Mouse (Mus musculus) CD4-positive, CD25-positive, alpha-beta regulatory T cell, adult 4 months (primary cell): Measurements from ENCODE around the gene Xpo4. TPM values are rescaled to one million over a fixed set of nuclear protein-coding genes. Genes with fewer than 3 reads are reported as not detected.
A peak's percentile ranks its signal among the peaks of the same experiment; 100 is the strongest.

Experiments
- ATAC-seq: one replicate; pipeline ENCODE4 v1.8.0; 2017
- polyA plus RNA-seq, 2 experiments: library from polyadenylated mRNA; unstranded; fragments of 100-300 nt; shearing (Covaris generic); gene quantifications; one replicate each; pipeline ENCODE4 v1.2.1; 2017

The Xpo4 gene
- polyA plus RNA-seq, 2 experiments from 2014 or later: 26.9 to 29.6 TPM

DNA sequence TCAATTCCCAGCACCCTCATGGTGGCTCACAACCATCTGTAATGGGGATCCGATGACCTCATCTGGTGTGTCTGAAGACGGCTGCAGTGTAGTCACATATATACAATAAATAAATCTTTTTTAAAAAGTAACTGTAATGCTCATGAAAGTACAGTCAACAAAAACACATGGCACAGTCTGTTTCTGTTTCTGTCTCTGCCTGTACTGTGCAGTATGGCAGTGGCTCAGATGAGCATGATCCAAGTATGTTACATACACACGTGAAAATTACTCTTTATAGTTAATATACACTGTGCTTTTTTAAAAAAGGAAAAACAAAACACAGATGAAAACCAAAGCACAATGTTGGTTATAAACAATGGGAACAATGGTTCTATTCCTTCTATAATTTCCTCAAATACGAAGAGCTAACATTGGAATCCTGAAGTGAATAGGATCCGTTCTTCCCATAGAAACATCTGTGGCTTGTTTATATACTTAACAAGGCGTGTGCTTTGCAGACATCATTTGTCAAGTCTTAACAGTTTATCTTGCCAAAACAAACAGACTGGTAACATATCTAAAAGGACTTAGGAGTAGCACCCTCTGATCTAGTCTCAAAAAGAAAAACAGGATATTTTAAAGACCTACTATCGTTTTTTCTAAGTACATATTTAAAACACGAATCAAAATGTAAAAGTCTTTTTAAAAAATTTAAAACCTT lies 58.4 kb downstream of the Xpo4 start:
- ATAC-seq: no peak

DNA sequence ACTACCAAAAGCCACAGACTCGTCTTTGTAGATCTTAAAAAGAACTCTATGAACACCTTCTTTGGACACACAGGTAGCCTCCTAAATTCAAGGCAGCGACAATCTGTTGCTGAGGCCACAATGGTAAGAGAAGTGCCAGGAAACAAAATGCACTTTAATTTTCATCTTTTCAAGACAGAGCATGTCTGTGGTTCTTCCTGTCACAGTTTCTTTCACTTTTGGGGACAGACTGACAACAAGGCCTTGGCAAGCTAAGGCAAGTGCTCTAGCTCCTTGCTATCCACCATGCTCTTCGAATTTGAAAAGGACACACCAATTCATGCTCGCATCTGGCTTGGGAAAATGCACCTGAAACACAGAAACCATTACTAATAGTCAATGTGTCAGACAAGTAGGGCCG lies 72.0 kb downstream of the Xpo4 start:
- ATAC-seq: peak; percentile 81

DNA sequence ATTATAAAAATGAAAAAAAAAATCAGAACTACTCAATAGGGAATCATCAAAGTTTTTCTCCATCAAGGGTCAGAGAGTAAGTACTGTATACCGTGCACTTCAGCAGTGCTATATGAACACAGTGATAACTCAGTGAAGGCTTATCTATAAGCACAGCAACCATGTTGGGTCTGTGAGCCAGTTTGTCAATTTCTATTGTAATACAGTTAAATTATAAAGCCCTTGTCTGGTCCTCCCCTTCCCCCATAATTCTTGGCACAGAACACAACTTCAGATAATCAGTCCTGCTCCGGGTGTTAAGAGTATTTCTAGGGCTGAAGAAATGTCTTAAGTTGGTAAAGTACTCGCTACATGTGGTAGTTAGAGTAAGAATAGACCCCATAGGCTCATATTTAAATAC lies 73.4 kb downstream of the Xpo4 start:
- no peak for ATAC-seq

DNA sequence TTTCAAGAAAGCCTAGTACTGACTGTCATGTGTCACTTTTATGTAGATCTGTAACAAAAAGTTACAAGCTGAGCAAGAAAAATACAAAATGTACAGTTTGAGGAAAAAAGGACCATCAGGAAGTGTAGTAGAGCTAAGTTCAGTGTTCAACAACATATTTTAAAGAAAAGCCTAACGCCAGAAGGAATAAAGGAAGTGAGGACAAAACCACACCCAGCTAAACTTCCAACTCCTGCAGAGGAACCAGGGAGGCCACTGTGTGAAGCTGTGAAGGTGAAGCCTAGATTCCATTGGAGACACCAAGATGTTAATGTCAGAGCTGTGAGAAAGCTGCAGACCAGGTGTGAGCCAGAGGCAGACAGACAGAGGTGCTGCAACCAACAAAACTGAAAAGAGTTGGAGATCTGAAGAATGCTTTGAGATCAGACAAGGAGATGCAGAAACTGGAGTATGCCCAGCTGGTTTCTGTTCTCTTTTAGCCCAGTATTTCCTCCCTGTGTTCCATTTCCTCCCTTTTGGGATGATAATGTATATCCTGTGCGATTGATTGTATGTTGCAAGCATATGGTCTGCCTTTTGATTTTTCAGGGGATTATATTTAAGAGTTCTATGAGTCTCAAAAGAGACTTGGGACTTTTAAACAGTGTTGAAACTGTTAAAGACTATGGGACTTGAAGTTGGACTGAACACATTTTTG lies 88.7 kb downstream of the Xpo4 start:
- ATAC-seq: no peak

DNA sequence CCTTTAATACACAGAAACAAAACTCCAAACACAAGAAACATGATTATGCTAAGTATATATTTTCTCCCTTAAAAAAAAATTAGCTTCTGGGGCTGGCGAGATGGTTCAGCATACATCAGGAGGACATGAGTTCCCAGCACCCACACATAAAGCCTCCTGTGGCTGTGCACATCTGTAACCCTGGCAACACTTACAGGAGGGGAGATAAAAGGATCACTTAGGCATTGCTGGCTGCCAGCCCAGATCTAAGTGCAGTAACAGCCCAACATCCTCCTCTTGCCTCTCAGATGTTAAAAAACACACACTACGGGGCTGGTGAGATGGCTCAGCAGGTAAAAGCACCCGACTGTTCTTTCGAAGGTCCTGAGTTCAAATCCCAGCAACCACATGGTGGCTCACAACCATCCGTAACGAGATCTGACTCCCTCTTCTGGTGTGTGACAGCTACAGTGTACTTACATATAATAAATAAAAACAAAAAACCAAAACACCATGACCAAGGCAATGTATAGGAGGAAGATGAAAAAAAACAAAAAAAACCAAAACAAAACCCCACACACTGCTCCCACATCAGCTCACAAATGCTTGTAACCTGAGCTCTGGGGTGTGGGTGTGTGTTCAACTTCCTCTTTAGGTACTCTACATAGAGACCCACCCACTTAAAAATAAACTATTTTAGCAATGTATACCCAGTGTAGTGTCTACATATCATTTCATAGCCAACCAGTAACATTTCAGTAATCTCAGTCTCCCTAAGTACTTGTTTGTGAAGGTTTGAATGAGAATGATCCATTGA lies 90.2 kb downstream of the Xpo4 start:
- no peak for ATAC-seq

DNA sequence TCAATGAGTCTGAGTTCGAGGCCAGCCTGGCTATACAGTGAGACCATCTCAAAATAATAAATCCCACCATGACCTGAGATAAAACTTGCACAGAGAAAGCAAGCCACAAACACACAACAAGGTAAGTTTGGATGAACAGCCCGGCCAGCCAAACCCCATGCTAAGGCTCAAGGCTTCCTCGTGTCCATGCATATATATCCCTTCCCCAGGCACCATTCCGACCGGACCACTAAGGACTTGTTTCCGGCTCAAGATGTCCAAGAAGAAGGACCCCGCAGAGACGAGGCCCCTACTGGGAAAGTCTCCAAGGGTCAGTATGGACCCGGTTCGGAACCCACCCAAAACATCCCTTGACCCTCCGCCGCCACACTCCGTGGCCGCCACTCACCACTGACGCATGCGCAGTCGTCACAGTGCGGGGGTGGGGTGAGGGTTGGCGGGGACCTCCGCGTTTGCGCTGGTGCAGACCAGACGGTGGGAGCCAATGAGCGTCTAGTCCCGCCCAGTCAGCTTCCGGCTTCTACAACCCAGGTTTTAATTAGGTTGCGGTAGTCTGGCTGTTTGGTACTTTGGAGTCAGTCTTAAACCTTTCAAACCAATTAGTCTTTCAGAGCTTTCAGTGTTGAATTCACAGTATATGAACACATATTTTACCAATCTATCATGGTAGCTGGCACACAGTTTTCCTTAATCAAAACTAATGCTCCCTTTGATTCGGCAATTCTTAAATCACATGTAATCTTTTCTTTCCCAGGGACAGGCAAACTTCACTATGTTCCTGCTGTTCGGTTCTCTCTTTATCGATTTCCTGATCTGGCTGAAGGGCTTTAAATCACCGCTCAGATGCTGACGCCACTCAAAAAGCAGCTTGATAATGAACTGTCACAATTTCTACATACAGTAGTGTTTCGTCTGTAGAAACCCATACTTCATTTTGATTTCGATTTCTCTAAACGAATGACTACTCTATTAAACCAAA lies 93.8 kb downstream of the Xpo4 start, which contains the start of gene Eef1akmt1:
Eef1akmt1 (minus strand) TSS at position 458 of the 979 bp plus-strand sequence.
- peak; percentile 99 for ATAC-seq

DNA sequence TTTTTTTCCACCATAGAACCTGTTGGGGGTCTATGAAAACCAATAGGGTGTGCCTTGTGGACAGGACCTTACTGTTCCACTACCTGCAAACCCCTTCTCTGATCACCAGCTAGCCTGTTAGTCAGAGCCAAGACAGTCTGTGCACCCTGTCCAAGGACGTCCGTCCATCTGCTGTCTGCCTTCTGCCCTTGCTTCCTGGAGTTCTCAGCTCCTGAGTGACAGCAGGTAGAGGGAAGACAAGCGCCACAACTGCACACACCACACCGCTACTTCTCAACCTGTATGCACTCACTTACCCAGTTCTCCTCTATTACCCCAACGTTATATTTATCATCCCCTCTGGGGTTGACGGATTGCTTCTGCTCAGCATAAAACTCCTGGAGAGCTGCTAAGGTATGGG lies 99.6 kb downstream of the Xpo4 start:
- no peak for ATAC-seq

DNA sequence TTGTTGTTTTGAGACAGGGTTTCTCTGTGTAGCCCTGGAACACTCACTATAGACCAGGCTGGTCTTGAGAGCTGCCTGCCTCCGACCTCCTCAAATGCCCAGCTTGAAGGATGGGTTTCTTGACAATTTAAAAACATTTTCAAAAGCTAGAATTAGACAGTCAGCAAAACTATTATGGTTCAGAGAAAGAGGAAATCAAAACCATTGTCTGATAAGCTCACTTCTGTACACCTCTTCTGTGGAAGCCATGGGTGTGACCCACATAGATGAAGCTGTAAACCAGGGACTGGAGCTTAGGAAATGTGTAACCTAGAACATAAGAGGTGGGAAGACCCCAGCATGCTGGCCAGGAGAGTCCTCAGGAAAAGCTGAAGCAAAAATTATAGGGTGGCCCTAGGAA lies 108.3 kb downstream of the Xpo4 start:
- ATAC-seq: no peak

DNA sequence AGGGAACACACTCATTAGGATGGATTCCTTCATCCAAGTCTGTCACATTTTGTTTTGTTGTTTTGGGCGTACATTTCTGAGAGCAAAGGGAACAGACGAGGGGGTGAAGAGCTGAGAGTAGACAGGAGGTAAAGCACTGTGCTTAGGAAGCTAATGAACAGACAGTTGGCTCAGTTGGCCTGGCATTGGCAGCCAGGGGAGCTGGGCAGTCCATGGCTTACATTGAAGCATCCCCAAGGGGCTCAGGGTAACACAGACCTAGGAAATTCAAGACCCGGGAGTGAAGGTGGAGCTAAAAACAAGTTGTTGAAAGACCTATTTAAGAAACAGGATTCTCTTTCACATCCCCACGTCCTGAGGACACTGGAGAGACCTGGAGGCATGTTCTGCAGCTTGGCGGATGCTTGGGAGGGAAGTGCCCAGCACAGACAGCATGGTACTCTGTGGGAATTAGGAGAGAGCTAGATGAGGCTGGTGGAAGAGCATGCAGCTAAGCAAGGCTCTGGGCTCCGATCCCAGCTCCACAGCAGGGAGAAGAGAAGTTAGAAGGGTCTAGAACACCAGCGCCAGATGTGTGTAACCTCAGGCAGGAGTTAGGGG lies 109.7 kb downstream of the Xpo4 start:
- ATAC-seq: no peak

DNA sequence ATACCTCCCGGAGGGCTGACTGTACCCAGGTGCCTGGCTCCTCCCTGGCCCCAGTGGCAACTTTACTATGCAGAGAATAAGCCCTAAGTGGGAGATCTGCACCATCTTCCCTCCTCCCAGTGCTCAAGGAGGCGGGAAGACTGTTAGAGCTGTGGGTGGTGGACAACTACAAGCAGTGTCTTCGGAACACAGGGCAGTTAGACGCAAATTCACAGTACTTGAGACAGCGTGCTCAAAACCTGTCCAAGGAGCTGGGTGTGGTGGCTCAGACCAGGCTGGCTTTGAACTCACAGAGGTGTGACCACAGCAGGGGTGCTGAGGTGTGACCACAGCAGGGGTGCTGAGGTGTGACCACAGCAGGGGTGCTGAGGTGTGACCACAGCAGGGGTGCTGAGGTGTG lies 110.8 kb downstream of the Xpo4 start:
- ATAC-seq: no peak

DNA sequence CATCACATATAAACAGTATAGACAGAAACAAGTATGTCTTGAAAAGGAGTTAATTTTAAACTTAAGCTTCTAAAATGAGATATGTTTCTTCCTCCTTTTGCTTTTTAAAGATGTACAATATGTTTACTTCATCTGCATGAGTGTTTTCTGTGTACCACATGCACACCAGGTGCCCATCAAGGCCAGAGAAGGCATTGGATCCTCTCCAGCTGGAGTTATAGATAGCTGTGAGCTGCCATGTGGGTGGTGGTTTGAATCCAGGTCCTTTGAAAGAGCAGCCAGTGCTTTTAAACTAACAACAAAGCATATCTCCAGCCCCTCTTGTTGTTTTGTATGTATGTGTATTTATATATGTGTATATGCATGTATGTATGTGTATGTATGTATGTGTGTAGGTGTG lies 112.3 kb downstream of the Xpo4 start:
- no peak for ATAC-seq

DNA sequence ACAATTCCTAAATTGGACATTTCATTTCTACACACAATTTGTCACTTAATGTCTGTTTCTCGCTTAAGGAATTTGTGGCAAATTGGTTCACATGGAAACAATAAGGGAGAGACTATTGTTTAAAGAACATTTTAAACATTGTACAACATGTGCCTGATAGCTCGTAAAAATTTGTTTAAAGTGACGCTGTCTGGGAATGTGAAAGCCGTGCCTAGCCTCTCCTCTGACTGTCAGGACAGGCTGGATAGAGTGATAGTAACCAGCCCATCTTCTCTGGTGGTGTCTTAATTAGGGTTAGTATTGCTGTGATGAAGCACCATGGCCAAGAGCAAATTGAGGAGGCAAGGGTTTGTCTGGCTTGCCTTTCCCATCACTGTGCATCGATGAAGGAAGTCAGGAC lies 118.2 kb downstream of the Xpo4 start:
- ATAC-seq: no peak

DNA sequence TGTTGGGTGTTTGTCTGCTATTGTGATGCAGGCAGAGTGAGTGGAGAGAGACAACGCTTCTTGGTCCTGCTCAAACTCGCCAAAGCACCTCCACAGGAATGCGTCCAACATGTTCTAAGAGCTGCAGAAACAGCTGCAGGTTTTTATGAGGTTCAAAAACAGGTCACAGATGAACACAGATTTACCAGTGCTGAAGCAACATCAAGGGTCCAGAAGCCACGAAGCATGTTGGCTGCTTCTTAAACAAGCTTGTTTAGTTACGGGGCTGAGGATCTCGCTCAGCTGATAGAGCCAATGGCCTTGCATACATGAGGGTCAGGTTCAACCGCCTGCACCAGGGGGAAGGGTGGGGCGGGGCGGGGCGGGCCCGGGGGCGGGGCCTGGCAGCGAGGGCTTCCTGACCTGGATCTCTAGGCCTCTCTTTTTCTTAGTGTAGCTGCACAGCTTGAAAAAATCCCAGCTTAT lies 118.6 kb downstream of the Xpo4 start:
- no peak for ATAC-seq

DNA sequence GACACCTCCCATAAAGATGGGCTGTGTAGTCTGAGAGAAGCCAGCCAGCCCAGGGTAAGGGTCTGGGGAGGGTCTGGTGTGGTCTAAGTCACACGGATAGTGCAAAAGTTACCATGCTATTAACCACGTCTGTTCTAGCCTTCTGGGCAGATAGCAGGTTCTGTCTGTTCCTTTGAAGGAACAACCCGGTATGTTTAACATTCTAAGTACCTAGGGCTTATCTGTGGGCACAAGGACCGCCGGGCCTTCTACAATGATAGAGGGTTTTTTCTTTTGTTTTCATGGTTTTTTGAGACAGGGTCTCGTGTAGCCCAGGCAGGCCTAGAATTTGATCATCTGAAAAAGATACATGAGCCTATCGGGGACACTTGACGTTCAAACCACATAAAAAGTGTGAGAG lies 119.1 kb downstream of the Xpo4 start:
- ATAC-seq: no peak

DNA sequence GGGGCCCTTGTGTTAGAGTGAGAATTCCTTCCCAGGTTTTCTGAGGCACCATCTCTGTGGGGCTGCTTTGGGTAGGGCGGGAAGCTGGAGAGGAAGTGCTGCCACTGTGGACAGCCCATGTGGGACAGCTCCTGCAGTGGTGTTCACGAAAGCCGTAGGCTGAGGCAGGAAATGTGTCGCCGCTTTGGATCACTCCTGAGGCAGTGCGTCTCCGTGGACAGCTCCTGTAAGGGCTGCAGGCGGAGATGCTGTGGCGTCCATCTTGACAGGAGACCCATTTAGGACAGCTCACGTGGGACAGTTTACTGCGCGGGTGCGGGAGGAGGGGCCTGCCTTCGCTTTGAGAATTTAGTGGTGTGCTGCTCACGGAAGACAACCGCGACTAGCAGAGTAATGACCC lies 119.7 kb downstream of the Xpo4 start:
- ATAC-seq: no peak

DNA sequence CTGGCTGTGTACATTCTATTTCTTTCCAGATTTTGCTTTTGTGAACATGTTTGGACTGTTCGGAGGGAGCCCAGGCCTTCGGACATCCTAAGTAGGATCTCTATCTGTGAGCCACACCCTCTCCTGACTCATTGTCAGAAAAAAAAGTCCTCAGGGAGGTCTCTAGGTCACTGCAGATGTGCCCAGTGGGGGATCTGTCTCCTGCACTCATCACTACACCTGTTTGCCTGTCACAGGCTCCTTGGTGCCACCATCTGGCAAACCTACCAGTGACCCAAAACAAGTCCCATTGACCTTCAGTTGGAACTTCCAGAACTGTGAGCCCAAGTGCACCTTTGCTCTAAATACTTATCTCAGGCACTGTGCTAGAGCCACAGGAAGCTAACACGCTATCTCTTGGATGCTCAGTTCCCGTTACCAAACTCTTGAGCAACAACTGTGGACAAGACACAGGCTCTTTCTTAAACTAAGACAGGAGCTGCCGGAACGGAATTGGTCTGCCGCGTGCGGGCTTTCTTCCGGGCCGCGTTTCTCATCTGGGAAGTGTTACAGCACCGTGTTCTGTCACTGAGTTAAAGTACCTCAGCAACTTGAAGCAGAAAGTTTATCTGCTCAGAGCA lies 121.7 kb downstream of the Xpo4 start:
- no peak for ATAC-seq

DNA sequence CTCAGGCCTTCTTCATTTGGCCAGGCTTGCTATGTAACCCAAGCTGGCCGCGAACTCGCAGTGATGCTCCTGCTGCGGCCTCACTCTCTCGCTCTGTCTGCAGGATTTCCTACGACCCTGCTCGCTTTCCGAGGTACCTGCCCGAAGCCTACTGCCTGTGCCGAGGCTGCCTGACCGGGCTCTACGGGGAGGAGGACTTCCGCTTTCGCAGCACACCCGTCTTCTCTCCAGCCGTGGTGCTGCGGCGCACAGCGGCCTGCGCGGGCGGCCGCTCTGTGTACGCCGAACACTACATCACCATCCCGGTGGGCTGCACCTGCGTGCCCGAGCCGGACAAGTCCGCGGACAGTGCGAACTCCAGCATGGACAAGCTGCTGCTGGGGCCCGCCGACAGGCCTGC lies 123.0 kb downstream of the Xpo4 start:
- ATAC-seq: no peak

DNA sequence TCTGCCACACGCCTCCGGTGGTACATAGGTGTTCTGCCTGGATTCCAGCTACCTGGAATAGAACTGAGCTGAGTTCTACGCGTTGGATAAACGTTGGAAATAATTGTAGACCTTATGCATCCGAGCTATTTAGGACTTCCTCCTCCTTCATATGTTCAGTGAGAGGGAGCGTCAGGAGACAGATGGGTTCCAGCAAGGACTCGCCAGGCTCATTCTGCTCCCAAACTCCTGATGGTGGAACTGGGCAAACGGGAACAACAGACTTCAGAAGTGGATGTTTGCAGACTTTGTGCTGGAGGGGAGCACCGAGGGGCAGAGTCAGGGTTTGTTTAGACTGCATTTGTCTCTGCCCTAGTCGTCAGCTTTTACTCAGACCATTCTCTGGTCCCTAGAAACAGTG lies 124.5 kb downstream of the Xpo4 start:
- ATAC-seq: no peak

DNA sequence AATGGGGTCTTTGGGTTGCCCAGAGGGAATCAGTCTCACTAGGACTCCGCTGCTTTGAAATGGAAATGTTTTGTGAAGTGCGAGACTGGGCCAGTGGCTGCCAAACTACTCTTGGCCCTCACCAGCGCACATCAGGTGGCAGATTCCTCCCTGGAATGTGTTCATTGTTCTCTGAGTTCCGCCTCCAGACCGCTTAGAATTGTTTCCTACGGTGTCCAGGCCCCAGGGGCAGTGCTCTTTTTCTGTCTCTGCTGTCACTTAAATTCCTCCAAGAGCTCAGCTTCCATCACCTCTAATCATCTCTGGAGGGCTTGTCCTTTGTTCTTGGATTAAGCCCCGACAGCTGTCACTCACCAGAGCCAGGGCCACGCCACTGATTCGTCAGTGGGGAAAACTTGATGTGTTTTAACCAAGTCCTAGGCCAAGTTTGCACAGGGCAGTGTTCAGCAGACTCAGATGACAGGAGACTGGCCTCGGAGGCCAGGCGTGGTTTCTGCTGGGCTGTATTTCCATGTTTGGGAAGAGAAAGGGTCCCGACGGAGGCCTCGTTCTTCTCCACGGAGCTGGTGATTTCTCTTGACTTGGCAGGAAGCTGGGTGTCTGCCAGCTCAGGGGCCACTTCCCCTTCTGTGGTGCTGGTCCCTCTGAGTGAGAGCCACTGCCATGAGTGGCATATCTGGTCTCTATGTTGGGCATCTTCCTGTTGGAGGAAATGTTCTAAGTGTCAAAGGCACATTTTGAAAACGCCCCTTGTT lies 127.8 kb downstream of the Xpo4 start:
- no peak for ATAC-seq

DNA sequence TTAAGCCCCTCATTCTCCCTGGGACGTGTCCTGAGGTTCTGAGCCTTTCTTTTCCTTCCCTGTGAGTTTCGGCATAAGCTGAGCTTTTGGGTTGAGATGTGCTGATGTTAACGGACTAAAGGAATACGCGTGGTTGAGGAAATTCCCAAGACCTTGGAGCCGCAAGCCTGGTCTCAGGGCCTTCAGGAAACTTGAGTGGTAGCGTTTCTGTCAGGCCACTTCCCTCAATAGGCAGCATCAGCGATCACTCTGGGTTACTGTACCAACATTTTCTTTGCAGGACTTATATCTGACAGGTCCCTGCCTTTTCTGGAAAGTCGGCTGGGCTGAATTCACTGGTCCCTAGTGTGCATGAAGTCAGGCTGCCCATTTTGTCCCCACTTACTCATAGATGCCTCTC lies 128.4 kb downstream of the Xpo4 start:
- ATAC-seq: no peak

DNA sequence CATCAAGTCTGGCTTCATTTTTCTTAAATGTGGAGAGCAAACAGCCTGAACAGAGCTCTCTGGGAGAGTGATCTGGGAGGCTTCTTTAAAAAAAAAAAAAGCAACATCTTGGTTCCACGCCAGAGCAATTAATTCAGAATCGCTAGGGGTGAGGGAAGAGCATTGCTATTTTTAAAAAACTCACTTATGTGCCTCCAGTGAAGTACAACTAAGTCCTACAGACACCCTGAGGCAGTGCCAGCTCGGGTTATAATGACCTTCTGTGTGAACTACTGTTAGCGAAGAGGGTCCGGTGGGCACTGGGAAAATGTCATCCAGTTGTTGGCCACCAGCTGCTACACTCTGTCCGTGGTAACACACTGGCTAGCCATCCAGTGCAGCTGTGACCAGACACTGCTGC lies 129.6 kb downstream of the Xpo4 start:
- ATAC-seq: no peak
